Mouse (Mus musculus) 3T3-L1 (cell line): ENCODE data around the gene Usp17ld.
"Not testable (repeated sequence)": the region's sequence is repeated elsewhere in the genome, so short reads cannot be mapped to it uniquely, and the experiment has no call there.

Experiments used
- DNase-seq: peaks from one replicate; pipeline ENCODE4 v3.0.0-alpha.2; 2015; ENCODE audit warnings: low read depth, low spot score

The Usp17ld gene

DNA sequence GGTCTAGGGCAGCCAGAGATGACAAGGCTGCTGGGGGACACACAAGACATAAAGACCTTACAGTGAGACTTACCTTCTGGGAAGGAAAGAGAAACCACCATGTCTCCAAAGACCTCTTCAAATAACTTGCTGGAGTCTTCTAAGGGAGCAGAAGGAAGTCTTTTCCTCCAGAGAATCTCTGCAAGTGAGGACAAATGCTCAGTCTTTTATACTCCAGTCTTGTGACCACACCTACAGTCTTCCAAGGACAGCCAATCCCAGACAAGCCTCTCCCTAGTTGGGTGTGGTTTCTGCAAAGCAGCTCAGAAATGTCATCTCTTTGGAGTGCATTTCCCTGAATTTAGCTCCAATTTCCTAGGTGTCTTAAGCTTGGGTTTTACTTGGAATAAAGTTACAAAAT, at the start of gene Usp17ld:
TSS of gene Usp17ld (minus strand) at position 101 of the 400 bp plus-strand sequence.
- DNase-seq = not testable (repeated sequence)

DNA sequence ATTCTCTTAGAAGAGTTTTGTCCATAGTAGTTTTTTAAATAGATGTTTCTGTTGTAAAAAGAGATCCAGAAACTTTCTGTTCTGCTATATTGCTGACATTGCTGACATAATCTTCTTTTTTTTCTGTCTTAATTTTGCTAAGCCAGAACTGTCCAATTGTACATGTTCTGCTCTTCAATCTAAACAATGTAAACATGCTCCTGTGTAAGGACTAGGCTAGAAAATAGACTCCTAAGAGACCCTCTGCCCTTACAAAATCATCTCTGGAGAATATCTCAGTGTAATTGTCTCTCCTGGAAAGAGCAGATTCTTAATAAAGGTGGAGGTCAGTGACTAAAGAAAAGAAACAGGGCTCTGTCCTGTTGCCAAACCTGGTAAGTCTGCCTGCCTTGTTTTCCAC, 35.6 kb downstream of the Usp17ld start, which contains the start of gene Olfr594:
TSS of gene Olfr594 (plus strand) at position 301 of the 400 bp plus-strand sequence.
- no peak for DNase-seq

DNA sequence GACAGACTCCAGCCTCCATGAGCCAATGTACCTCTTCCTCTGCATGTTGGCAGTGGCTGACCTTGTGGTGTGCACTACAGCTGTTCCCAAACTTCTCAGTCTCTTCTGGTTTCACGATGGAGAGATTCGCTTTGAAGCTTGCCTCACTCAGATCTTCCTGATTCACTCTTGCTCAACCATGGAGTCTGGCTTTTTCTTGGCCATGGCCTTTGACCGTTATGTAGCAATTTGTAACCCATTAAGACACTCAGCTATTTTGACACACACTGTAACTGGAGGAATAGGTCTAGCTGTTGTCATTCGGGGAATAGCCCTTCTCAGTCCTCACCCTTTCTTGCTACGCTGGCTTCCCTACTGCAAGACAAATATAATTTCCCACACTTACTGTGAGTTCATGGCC, 40.3 kb downstream of the Usp17ld start:
- not testable (repeated sequence) for DNase-seq

DNA sequence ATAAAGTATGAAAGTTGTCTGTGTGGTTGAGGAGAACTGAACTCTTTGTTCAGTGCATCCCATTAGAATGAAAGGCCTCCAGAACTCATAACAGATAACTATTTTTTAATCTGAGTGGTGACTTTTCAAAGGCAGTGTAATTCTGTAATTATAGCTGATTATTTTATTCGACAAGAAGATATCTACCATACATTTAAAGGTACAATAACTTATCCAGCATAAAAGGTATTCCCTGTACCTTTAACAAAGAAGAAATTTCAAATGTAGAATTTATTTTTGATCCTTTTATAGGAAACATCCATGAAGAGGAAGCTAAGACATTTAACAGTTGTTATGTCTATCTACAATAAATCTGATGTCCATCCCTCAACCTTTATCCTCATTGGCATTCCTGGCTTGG, 40.7 kb downstream of the Usp17ld start, which contains the start of gene Olfr593:
TSS of gene Olfr593 (plus strand) at position 301 of the 400 bp plus-strand sequence.
- DNase-seq = no peak
